Mouse (Mus musculus) kidney, embryonic 14.5 days (tissue): ENCODE results near the gene Flrt1. TPM values are rescaled to one million over a fixed set of nuclear protein-coding genes. Genes with fewer than 3 reads are reported as not detected.

Source experiments
- ATAC-seq: fragments of 200-750 bp; cut with Nextera tagmentation; 2 replicates; pipeline ENCODE4 v1.8.0; 2017; ENCODE audit warnings: moderate number of reproducible peaks, mild to moderate bottlenecking, moderate TSS enrichment, moderate library complexity; ENCODE audit not compliant: low FRiP score, low TSS enrichment
- H3K27ac ChIP-seq: fragments of 300-500 bp; sonication (generic); 2 replicates; pipeline ENCODE4 v1.5.1; 2014; ENCODE audit warnings: low read depth, mild to moderate bottlenecking, low read length, moderate library complexity, mixed read lengths
- H3K27me3 ChIP-seq: fragments of 300-500 bp; sonication (generic); 2 replicates; pipeline ENCODE4 v1.6.1; 2014; ENCODE audit warnings: mild to moderate bottlenecking, low read length; ENCODE audit not compliant: control insufficient read depth, insufficient read depth
- H3K36me3 ChIP-seq: fragments of 300-500 bp; sonication (generic); 2 replicates; pipeline ENCODE4 v1.6.1; 2014; ENCODE audit warnings: low read length, mixed read lengths; ENCODE audit not compliant: control insufficient read depth, insufficient read depth
- H3K4me1 ChIP-seq: fragments of 300-500 bp; sonication (generic); 2 replicates; pipeline ENCODE4 v1.6.1; 2014; ENCODE audit warnings: low read length, mixed read lengths; ENCODE audit not compliant: control insufficient read depth, insufficient read depth
- H3K4me2 ChIP-seq: fragments of 300-500 bp; sonication (generic); replicated peaks from 2 replicates; pipeline ENCODE4 v1.6.1; 2014; ENCODE audit warnings: low read depth, mild to moderate bottlenecking, low read length
- H3K4me3 ChIP-seq: fragments of 300-500 bp; sonication (generic); 2 replicates; pipeline ENCODE4 v1.5.1; 2014; ENCODE audit warnings: mild to moderate bottlenecking, low read length
- H3K9ac ChIP-seq: fragments of 300-500 bp; sonication (generic); 2 replicates; pipeline ENCODE4 v1.6.1; 2014; ENCODE audit warnings: low read depth, mild to moderate bottlenecking, low read length, moderate library complexity
- H3K9me3 ChIP-seq: fragments of 300-500 bp; sonication (generic); 2 replicates; pipeline ENCODE4 v1.6.1; 2016; ENCODE audit warnings: low read length; ENCODE audit not compliant: control insufficient read depth
- WGBS: fragments of 180-500 bp; shearing (Covaris S2); extraction: QIAGEN DNeasy Blood & Tissue Kit; methylation state at CpG from one replicate; pipeline ENCODE4 v1.1.7; 2014; 5-methylcytosine and 5-hydroxymethylcytosine counted together
- polyA plus RNA-seq: library from polyadenylated mRNA; unstranded; fragments of >200 nt; fragmentation: Nextera tagmentation; extraction: Ambion mirVana; gene quantifications from 2 replicates; pipeline ENCODE4 v1.2.1, GENCODE M21; 2014

Flrt1 gene
- polyA plus RNA-seq, 1 experiment from 2014 or later, result 5.5 TPM

GRCm38 (mm10) chr19:7113574-7113973 lies 8.0 kb upstream of the Flrt1 start:
- H3K9me3 ChIP-seq, result no peaks in the 10 kb centered on the region
- WGBS, result 18% methylated on average over 14 of the region's 14 CpGs
- H3K27ac ChIP-seq, result peak overlapping the region; percentile 1; the same call in 1 of the 2 replicates
- no peak overlapping the region for H3K4me3 ChIP-seq
- no peak for ATAC-seq
- peaks cover 15% of the 10 kb centered on the region; the same call in 1 of the 2 replicates for H3K27me3 ChIP-seq
- peaks cover 49% of the 10 kb centered on the region for H3K4me1 ChIP-seq
- no peak overlapping the region for H3K9ac ChIP-seq
- H3K4me2 ChIP-seq, result no peak overlapping the region
- H3K36me3 ChIP-seq, result no peaks in the 10 kb centered on the region

GRCm38 (mm10) chr19:7112628-7113027 lies 7.1 kb upstream of the Flrt1 start:
- H3K9me3 ChIP-seq, result no peaks in the 10 kb centered on the region
- peaks cover 17% of the 10 kb centered on the region for H3K27me3 ChIP-seq
- no peak overlapping the region for H3K4me3 ChIP-seq
- peaks cover 42% of the 10 kb centered on the region for H3K4me1 ChIP-seq
- H3K27ac ChIP-seq, result no peak overlapping the region
- ATAC-seq, result no peak
- H3K4me2 ChIP-seq, result no peak overlapping the region
- H3K36me3 ChIP-seq, result no peaks in the 10 kb centered on the region
- 38% methylated on average over 3 of the region's 3 CpGs for WGBS
- H3K9ac ChIP-seq, result no peak overlapping the region

GRCm38 (mm10) chr19:7111710-7112109 lies 6.2 kb upstream of the Flrt1 start:
- peaks cover 17% of the 10 kb centered on the region for H3K27me3 ChIP-seq
- no peak overlapping the region for H3K4me2 ChIP-seq
- H3K9me3 ChIP-seq, result no peaks in the 10 kb centered on the region
- H3K4me3 ChIP-seq, result no peak overlapping the region
- WGBS, result 43% methylated on average over 4 of the region's 4 CpGs
- peaks cover 46% of the 10 kb centered on the region for H3K4me1 ChIP-seq
- no peak overlapping the region for H3K27ac ChIP-seq
- H3K9ac ChIP-seq, result no peak overlapping the region
- H3K36me3 ChIP-seq, result no peaks in the 10 kb centered on the region
- peak; percentile 50 for ATAC-seq

- no peak overlapping the region for H3K4me3 ChIP-seq
- no peak overlapping the region for H3K27ac ChIP-seq
- H3K36me3 ChIP-seq, result no peaks in the 10 kb centered on the region
- peaks cover 17% of the 10 kb centered on the region for H3K27me3 ChIP-seq
- H3K9ac ChIP-seq, result no peak overlapping the region
- H3K4me2 ChIP-seq, result no peak overlapping the region
- ATAC-seq, result no peak
- H3K4me1 ChIP-seq, result peaks cover 49% of the 10 kb centered on the region
- H3K9me3 ChIP-seq, result no peaks in the 10 kb centered on the region
- WGBS, result 64% methylated on average over 6 of the region's 6 CpGs
Measured at GRCm38 (mm10) chr19:7111309-7111708, 5.8 kb upstream of the Flrt1 start.

GRCm38 (mm10) chr19:7110875-7111274 lies 5.3 kb upstream of the Flrt1 start:
- no peaks in the 10 kb centered on the region for H3K9me3 ChIP-seq
- ATAC-seq, result 0 out of 2 replicates have a peak, but pooled peaks have one; percentile 34
- H3K27ac ChIP-seq, result no peak overlapping the region
- no peak overlapping the region for H3K4me3 ChIP-seq
- H3K4me2 ChIP-seq, result no peak overlapping the region
- H3K36me3 ChIP-seq, result no peaks in the 10 kb centered on the region
- no peak overlapping the region for H3K9ac ChIP-seq
- 46% methylated on average over 6 of the region's 6 CpGs for WGBS
- peaks cover 17% of the 10 kb centered on the region for H3K27me3 ChIP-seq
- H3K4me1 ChIP-seq, result peaks cover 54% of the 10 kb centered on the region

GRCm38 (mm10) chr19:7110097-7110496 lies 4.6 kb upstream of the Flrt1 start:
- Histone ChIP-seq H3K4me1 (peaks cover 62% of the 10 kb centered on the region), H3K9ac (no peak overlapping the region), H3K27me3 (peaks cover 13% of the 10 kb centered on the region), H3K36me3 (no peaks in the 10 kb centered on the region), H3K9me3 (no peaks in the 10 kb centered on the region), H3K27ac (no peak overlapping the region), H3K4me2 (no peak overlapping the region), H3K4me3 (no peak overlapping the region)
- 8% methylated on average over 5 of the region's 5 CpGs for WGBS
- no peak for ATAC-seq

- H3K4me1 ChIP-seq, result peaks cover 71% of the 10 kb centered on the region
- peaks cover 9% of the 10 kb centered on the region; the same call in 1 of the 2 replicates for H3K27me3 ChIP-seq
- H3K9me3 ChIP-seq, result no peaks in the 10 kb centered on the region
- H3K4me3 ChIP-seq, result no peak overlapping the region
- WGBS, result 59% methylated on average over 6 of the region's 6 CpGs
- no peak overlapping the region for H3K9ac ChIP-seq
- H3K4me2 ChIP-seq, result no peak overlapping the region
- H3K36me3 ChIP-seq, result no peaks in the 10 kb centered on the region
- no peak for ATAC-seq
- no peak overlapping the region for H3K27ac ChIP-seq
Measured at GRCm38 (mm10) chr19:7108114-7108905, 2.8 kb upstream of the Flrt1 start.

- ATAC-seq, result no peak
- WGBS, result 78% methylated on average over 4 of the region's 4 CpGs
- no peak overlapping the region for H3K9ac ChIP-seq
- no peak overlapping the region for H3K27ac ChIP-seq
- H3K4me3 ChIP-seq, result no peak overlapping the region
- peaks cover 67% of the 10 kb centered on the region for H3K4me1 ChIP-seq
- no peaks in the 10 kb centered on the region for H3K36me3 ChIP-seq
- H3K9me3 ChIP-seq, result no peaks in the 10 kb centered on the region
- H3K4me2 ChIP-seq, result no peak overlapping the region
- peaks cover 9% of the 10 kb centered on the region; the same call in 1 of the 2 replicates for H3K27me3 ChIP-seq
Measured at GRCm38 (mm10) chr19:7107174-7107573, 1.6 kb upstream of the Flrt1 start.

GRCm38 (mm10) chr19:7106566-7106965 lies 1.0 kb upstream of the Flrt1 start:
- Histone ChIP-seq H3K27me3 (peaks cover 7% of the 10 kb centered on the region; the same call in 1 of the 2 replicates), H3K9me3 (no peaks in the 10 kb centered on the region), H3K4me3 (no peak overlapping the region), H3K27ac (no peak overlapping the region), H3K36me3 (no peaks in the 10 kb centered on the region), H3K4me2 (no peak overlapping the region), H3K9ac (no peak overlapping the region), H3K4me1 (peaks cover 64% of the 10 kb centered on the region)
- WGBS, result 86% methylated on average over 2 of the region's 2 CpGs
- ATAC-seq, result no peak
